Mouse (Mus musculus) embryonic facial prominence, embryonic 10.5 days (tissue): ENCODE measurements around the gene Lcor. TPM values are rescaled to one million over a fixed set of nuclear protein-coding genes. Genes with fewer than 3 reads are reported as not detected.
A peak's percentile ranks its signal among the peaks of the same experiment; 100 is the strongest.

ENCODE experiments used
- DNase-seq: peaks from one replicate; pipeline ENCODE4 v3.0.0-alpha.2; 2017; ENCODE audit warnings: low spot score
- H3K27ac ChIP-seq: fragments of 300-500 bp; sonication (generic); replicated peaks from 2 replicates; pipeline ENCODE4 v1.5.1; 2016; ENCODE audit warnings: mild to moderate bottlenecking
- H3K27me3 ChIP-seq: fragments of 300-500 bp; sonication (generic); replicated peaks from 2 replicates; pipeline ENCODE4 v1.6.1; 2016; ENCODE audit warnings: low read depth, mild to moderate bottlenecking; ENCODE audit not compliant: poor library complexity, severe bottlenecking
- H3K36me3 ChIP-seq: fragments of 300-500 bp; sonication (generic); replicated peaks from 2 replicates; pipeline ENCODE4 v1.6.1; 2016; ENCODE audit warnings: mild to moderate bottlenecking, moderate library complexity
- H3K4me1 ChIP-seq: fragments of 300-500 bp; sonication (generic); 2 replicates; pipeline ENCODE4 v1.6.1; 2016
- H3K4me3 ChIP-seq: fragments of 300-500 bp; sonication (generic); 2 replicates; pipeline ENCODE4 v1.5.1; 2016; ENCODE audit warnings: mild to moderate bottlenecking, moderate library complexity
- H3K9me3 ChIP-seq: fragments of 300-500 bp; sonication (generic); 2 replicates; pipeline ENCODE4 v1.6.1; 2016; ENCODE audit warnings: mild to moderate bottlenecking
- WGBS: fragments of 180-500 bp; shearing (Covaris S2); methylation state at CpG from one replicate; pipeline ENCODE4 v1.1.7; 2016; 5-methylcytosine and 5-hydroxymethylcytosine counted together
- polyA plus RNA-seq: library from polyadenylated mRNA; unstranded; fragments of >200 nt; fragmentation: Nextera tagmentation; extraction: Ambion mirVana; gene quantifications from 2 replicates; pipeline ENCODE4 v1.2.1, GENCODE M21; 2016

The Lcor gene
- polyA plus RNA-seq, 1 experiment from 2014 or later = 14.6 TPM

DNA sequence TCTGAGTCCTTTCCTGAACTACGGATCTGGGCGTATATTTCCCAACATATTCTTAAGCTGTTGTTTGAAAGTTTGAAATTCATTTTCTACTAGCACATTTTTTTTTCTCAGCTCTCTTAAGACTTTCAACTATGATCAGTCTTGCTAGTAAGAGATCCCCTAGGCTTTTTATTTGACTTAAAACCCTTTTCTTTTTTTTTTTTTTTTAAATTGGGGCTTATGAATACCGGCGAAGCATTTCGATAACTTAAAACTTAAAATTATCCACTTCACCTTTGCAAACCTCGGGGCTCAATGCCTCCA lies 599 bp upstream of the Lcor start:
- Histone ChIP-seq H3K36me3 (no peaks in the 10 kb centered on the region), H3K9me3 (no peaks in the 10 kb centered on the region), H3K27ac (peak overlapping the region; percentile 99), H3K4me3 (peak overlapping the region; percentile 97), H3K4me1 (peaks cover 46% of the 10 kb centered on the region), H3K27me3 (no peaks in the 10 kb centered on the region)
- WGBS = 8% methylated on average over 6 of the region's 6 CpGs
- no peak for DNase-seq

DNA sequence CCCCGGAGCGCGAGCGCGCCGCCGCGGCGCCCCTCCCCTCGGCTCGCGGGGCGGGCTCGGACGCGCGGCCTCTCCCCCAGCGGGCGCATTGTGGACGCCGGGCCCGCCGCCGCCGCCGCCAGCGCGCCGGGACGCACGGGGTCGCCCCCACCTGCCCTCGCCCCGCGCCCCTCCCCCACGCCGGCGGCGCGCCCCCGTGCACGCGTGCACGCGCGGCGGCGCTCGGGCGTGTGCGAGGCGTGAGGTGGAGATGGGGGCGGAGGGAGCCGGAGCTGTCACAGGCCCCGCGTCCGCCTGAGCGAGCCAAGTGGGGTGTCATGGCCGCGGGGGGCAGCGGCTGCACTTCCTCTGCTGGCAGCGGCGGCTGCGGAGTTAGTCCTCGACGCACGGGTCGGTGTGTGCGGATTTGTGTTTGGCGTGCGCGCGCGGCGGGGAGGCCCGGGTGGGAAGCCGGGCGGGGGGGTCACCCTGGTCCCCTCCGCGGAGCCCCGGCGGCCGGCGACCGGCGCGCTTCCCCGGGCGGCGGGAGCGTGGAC lies 540 bp downstream of the Lcor start:
- Histone ChIP-seq H3K4me3 (peak overlapping the region; percentile 97), H3K4me1 (peaks cover 38% of the 10 kb centered on the region), H3K27me3 (no peaks in the 10 kb centered on the region), H3K27ac (peak overlapping the region; percentile 99), H3K36me3 (no peaks in the 10 kb centered on the region), H3K9me3 (no peaks in the 10 kb centered on the region)
- peak; percentile 84 for DNase-seq
- WGBS = 1% methylated on average over 76 of the region's 91 CpGs

DNA sequence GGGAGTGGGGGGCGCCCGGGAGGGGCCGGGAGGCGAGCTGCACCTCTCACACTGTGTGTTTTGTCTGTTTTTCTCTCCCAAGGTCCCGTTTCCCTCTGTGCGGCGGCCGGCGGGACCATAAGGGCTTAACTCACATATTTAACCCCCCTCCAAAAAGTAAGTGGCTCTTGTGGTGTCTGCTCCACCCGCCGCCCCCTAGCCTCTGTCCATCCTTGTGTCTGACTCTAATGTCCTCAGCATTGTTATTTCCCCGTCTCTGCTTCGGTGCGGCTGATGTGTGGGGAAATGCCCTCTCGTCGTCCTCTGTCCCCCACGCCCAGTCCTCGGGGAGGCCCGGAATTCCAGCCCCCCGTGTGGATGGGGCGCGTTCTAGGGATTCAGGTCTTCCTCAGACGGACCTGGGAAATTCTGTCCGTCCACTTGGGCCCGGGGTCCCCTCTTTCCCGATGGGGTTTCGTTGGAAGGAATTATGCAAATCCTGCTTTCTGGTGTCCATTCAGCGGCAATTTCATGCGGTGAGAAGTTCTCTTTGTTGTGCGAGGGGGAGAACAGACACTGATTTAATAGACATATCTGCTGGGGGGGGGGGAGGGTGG lies 1.1 kb downstream of the Lcor start:
- WGBS = 1% methylated on average over 30 of the region's 30 CpGs
- Histone ChIP-seq H3K4me3 (peak overlapping the region; percentile 97), H3K4me1 (peaks cover 37% of the 10 kb centered on the region), H3K27ac (peak overlapping the region; percentile 99), H3K27me3 (no peaks in the 10 kb centered on the region), H3K9me3 (no peaks in the 10 kb centered on the region), H3K36me3 (no peaks in the 10 kb centered on the region)
- peak; percentile 61 for DNase-seq

DNA sequence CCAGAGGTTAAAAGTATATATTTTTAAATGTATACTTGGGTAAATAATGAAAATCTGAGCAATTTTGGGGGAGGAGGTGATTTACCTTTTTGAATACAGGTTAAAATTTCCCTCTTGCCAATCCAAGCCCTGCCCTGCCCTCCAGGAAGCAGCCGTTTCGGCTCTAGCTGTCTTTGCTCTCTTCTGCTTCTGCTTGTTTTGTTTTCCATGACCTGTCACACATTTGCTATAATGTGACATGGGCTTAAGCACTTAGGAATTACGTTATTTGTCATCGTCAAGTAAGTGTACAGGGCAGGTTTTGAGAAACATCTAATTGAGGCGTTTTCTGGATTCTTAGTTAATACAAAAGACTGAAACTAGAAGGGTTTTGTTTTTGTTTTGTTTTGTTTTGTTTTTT lies 1.9 kb downstream of the Lcor start:
- 29% methylated on average over 5 of the region's 5 CpGs for WGBS
- H3K4me1 ChIP-seq = peaks cover 37% of the 10 kb centered on the region
- no peak for DNase-seq
- H3K27ac ChIP-seq = no peak overlapping the region
- no peaks in the 10 kb centered on the region for H3K9me3 ChIP-seq
- H3K27me3 ChIP-seq = no peaks in the 10 kb centered on the region
- peak overlapping the region; percentile 97 for H3K4me3 ChIP-seq
- H3K36me3 ChIP-seq = 0 out of 2 replicates have a peak, but pooled peaks cover 3% of the 10 kb centered on the region

DNA sequence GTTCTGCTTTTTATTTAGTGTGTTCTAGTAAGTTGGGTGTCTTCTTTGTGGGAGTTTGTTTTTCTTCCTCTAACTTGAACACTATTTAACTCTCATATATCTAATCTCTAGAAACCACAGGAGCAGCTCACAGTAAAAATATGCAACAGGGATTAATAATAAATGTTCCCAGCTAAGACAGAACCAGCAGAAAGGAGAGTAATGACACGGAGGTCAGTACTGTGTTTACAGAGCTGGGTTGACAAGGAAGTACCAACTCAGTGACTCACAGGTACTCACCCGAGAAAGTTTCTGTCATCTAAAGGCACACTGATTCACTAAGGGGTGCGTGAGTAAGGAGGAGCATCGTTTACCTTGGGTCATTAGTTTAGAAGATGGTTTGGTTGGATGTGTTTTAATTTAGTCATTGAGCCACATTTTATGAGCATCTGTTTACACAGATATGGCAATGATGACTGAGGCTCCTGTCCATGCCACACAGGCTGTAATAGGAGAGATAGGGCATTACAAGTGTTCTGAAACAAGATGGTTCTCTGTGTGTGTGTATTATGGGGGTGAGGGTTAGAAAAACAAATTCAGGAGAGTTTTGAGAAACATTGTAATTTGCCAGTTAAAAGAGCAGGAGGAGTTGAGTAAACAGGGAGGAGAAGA lies 13.1 kb downstream of the Lcor start:
- Histone ChIP-seq H3K4me3 (no peak overlapping the region), H3K4me1 (no peaks in the 10 kb centered on the region), H3K27me3 (no peaks in the 10 kb centered on the region), H3K36me3 (peaks cover 12% of the 10 kb centered on the region), H3K9me3 (no peaks in the 10 kb centered on the region), H3K27ac (no peak overlapping the region)
- 79% methylated on average over 4 of the region's 4 CpGs for WGBS
- no peak for DNase-seq

DNA sequence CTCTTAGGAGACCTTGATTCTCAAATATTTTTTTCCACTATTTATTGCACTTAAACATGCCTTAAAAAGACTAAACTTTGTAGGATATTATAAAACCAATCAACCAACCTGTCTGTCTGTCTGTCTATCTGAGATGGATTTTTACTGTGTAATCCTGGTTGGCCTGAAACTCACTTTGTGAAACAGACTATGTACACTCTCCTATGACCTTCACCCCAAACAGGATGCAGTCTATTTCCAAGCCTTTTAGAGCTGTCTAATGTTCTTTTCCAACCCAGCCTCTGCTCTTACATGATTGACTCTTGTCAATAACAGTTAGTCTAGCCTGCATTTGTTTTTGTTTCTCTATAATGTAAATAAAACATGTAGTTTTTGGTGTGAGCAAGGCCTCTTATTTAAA lies 13.6 kb downstream of the Lcor start:
- Histone ChIP-seq H3K27ac (no peak overlapping the region), H3K27me3 (no peaks in the 10 kb centered on the region), H3K9me3 (no peaks in the 10 kb centered on the region), H3K4me1 (no peaks in the 10 kb centered on the region), H3K36me3 (peaks cover 12% of the 10 kb centered on the region), H3K4me3 (no peak overlapping the region)
- DNase-seq = no peak

DNA sequence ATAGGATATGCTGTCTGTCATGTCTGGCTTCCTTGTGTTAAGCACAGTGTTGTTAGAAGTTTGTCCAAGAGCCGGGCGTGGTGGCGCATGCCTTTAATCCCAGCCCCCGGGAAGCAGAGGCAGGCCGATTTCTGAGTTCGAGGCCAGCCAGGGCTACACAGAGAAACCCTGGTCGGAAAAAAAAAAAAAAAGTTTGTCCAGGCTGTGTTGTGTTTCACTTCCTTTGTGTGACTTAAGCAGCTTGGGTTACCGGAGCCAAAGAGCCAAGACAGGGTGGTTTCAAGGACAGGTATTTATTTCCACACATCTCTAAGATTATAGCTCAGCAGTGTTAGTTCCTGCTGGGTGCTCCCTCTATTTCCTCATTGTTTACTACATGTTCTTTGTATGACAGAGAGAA lies 25.4 kb downstream of the Lcor start:
- Histone ChIP-seq H3K36me3 (peaks cover 15% of the 10 kb centered on the region), H3K4me1 (no peaks in the 10 kb centered on the region), H3K27ac (no peak overlapping the region), H3K4me3 (no peak overlapping the region), H3K9me3 (no peaks in the 10 kb centered on the region), H3K27me3 (no peaks in the 10 kb centered on the region)
- DNase-seq = no peak
- WGBS = 95% methylated on average over 8 of the region's 8 CpGs

DNA sequence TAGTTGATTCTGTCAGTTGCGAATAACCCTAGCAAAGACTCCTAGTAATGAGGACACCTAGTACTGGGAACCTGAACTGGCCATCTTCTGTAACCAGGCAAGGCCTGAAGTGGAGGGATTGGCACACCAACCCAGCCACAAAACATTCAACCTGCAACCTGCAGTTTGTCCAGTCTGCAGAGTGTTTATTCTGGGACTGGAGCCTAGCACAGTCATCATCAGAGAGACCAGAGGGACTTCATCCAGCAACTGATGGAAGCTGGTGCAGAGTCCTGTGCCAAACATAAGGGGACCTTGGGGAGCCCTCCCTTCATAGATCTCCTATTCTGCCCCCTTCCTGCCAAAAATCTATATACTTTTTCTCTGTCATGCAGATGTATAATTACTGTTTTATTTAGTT lies 32.4 kb downstream of the Lcor start:
- Histone ChIP-seq H3K4me3 (no peak overlapping the region), H3K27me3 (no peaks in the 10 kb centered on the region), H3K27ac (no peak overlapping the region), H3K4me1 (no peaks in the 10 kb centered on the region), H3K9me3 (no peaks in the 10 kb centered on the region), H3K36me3 (no peaks in the 10 kb centered on the region)
- no peak for DNase-seq
- WGBS = 93% methylated on average over 1 of the region's 1 CpGs

DNA sequence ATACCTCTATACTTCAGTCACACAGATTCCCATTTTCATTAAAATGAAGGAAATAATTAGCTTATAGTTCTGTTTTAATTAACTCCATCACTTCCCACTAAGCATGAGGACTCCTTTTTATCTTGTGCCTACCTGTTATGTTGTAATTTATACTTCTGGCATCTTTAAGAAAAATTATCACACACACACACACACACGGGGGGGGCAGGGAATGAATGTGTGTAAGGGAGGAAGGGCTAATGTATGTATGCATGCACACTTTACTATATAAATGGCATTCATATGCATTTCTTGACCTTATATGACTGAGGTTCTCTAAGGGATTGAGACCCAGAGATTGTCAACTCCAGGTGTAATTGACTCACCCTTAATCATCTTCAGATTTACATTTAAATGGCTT lies 33.1 kb downstream of the Lcor start:
- 90% methylated on average over 1 of the region's 1 CpGs for WGBS

DNA sequence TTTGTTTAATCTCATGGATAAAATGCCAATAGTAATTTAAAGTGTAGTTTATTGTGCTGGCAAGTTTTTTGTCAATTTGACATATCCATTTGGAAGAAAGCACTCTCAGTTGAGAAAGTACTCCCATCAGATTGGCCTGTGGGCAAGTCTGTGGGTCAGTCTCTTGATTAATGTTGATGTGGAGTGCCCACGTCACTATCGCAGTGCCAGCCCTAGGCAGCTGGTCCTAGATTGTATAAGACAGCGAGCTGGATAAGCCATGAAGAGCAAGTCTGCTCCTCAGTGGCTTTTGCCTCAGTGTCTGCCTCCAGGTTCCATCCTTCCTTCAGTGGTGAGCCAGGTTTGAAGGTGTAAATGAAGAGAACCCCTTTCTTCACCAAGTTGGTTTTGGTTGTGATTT lies 34.6 kb downstream of the Lcor start:
- Histone ChIP-seq H3K4me1 (0 out of 2 replicates have a peak, but pooled peaks cover 2% of the 10 kb centered on the region), H3K4me3 (no peak overlapping the region), H3K36me3 (no peaks in the 10 kb centered on the region), H3K27me3 (no peaks in the 10 kb centered on the region), H3K27ac (no peak overlapping the region), H3K9me3 (no peaks in the 10 kb centered on the region)
- 90% methylated on average over 3 of the region's 3 CpGs for WGBS
- DNase-seq = no peak

More for the DNA sequence above, 33.1 kb downstream of the Lcor start:
- Histone ChIP-seq H3K27ac (no peak overlapping the region), H3K27me3 (no peaks in the 10 kb centered on the region), H3K9me3 (no peaks in the 10 kb centered on the region), H3K4me3 (no peak overlapping the region), H3K4me1 (no peaks in the 10 kb centered on the region), H3K36me3 (no peaks in the 10 kb centered on the region)
- DNase-seq = no peak

DNA sequence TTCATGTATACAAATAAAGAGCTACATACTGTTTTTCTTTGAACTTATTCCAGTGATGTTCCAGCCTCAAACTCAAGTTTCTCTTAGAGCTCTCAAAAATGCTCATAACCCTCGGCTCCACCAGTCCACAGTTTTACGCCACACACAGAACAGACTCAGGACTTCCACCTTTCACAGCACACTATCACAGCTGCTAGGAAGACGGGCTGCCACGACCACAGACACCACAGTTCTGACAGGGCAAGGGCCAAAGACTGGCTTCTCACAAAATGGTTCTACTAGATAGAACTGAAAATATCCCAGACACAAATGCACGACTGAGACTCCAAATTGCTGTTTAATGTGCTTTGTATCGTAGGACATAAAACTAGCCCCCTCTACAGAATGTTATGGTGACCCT lies 36.7 kb downstream of the Lcor start:
- DNase-seq = no peak
- H3K36me3 ChIP-seq = no peaks in the 10 kb centered on the region
- 85% methylated on average over 6 of the region's 6 CpGs for WGBS
- H3K27ac ChIP-seq = no peak overlapping the region
- no peak overlapping the region for H3K4me3 ChIP-seq
- 0 out of 2 replicates have a peak, but pooled peaks cover 2% of the 10 kb centered on the region for H3K4me1 ChIP-seq
- no peaks in the 10 kb centered on the region for H3K9me3 ChIP-seq
- no peaks in the 10 kb centered on the region for H3K27me3 ChIP-seq

DNA sequence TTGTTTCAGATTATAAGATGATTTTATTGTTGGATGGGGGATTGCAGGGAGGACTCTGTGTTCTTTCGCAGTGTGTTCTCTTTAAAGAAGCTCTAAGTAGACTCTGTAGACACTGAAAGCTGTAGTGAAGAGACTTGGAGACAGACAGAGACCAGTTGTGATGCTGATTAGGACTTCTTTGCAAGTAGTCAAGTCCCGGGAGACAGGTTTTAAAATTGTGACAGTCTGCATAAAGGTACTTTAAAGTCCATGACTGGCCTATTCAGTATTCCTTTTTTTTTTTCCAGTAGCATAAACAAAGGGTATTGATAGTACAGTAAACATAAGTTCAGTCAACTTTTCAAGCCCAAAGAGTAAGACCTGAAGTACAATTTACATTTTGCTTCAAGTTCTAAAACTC lies 39.8 kb downstream of the Lcor start:
- no peak for DNase-seq
- Histone ChIP-seq H3K27me3 (no peaks in the 10 kb centered on the region), H3K36me3 (no peaks in the 10 kb centered on the region), H3K27ac (no peak overlapping the region), H3K4me3 (no peak overlapping the region), H3K4me1 (0 out of 2 replicates have a peak, but pooled peaks cover 2% of the 10 kb centered on the region), H3K9me3 (no peaks in the 10 kb centered on the region)
- 63% methylated on average over 2 of the region's 2 CpGs for WGBS

DNA sequence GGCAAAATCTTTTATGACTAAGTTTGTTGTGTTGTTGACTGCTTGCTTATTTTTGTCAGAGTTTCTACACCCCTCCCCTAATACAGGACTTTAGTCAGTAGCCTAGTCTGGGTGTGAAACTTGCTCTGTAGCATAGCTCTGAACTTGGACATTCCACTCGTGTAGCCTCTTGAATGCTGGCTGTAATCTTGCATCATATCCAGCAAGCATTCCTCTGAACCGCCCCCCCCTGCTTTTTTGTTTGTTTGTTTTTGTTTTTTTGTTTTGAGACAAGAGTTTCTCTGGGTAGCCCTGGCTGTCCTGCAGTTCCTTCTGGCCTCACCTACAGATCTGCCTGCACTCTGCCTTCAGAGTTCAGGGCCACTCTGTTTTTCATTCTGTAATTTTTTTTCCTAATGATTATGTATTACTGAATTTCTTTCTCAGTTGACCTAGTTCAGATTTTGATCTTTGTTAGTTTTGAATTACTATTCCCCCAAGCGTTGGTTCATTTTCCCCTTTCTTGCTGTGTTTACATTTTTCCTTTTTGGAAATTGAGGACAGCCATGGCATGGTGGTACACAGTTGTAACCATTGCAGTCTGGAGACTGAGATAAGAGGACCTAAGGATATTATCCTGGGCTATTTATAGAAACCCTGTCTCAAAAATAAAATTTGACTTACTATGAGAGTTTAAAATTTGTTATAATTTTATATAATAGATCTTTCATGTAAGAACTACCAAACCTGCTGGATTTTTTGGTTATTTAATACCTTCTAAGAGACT lies 41.5 kb downstream of the Lcor start:
- no peak overlapping the region for H3K27ac ChIP-seq
- H3K36me3 ChIP-seq = no peaks in the 10 kb centered on the region
- H3K9me3 ChIP-seq = no peaks in the 10 kb centered on the region
- H3K4me1 ChIP-seq = 0 out of 2 replicates have a peak, but pooled peaks cover 2% of the 10 kb centered on the region
- 81% methylated on average over 3 of the region's 3 CpGs for WGBS
- H3K4me3 ChIP-seq = no peak overlapping the region
- no peaks in the 10 kb centered on the region for H3K27me3 ChIP-seq
- no peak for DNase-seq
